In genomic region chr2:157559858-157560257, GRCm38 (mm10) we compare ENCODE assay signal across 8 mouse cellular contexts. TPM values are rescaled to one million over a fixed set of nuclear protein-coding genes. Genes with fewer than 3 reads are reported as not detected.
DNase-seq lines count a peak whose midpoint lies in the region; ATAC-seq and TF ChIP-seq lines count a peak whose summit lies in the region.

Gene Nnat (plus strand): TSS chr2:157560078.

- H3K36me3 ChIP-seq in forebrain, embryonic 13.5 days (ENCODE audit: poor library complexity, severe bottlenecking) = peaks cover 80% of the 10 kb centered on the region
- peaks cover 81% of the 10 kb centered on the region for H3K36me3 ChIP-seq in midbrain, embryonic 10.5 days

- peak; percentile 67 for ATAC-seq in forebrain, embryonic 13.5 days

- peak within 1 kb of the TSS; percentile 83 for H3K4me2 ChIP-seq in forebrain, embryonic 13.5 days

- H3K27me3 ChIP-seq in forebrain, embryonic 13.5 days = no peaks in the 10 kb centered on the region
- H3K27me3 ChIP-seq in midbrain, embryonic 10.5 days (ENCODE audit: low read depth, poor library complexity, severe bottlenecking) = peaks cover 30% of the 10 kb centered on the region

- no peak for TF ChIP-seq POLR2A in lung, adult 2 months (IDR thresholded peaks at IDR 0.05; ENCODE audit: borderline replicate concordance, extremely low read depth, low read depth, low read length)

- no peak for DNase-seq in lung, adult 2 months
- DNase-seq in lung, postnatal 25 days (ENCODE audit: low spot score) = no peak
- peak; percentile 65 for DNase-seq in brain, adult 2 months (ENCODE audit: low read depth, low spot score)
- peak; percentile 76 to 82 for DNase-seq in layer of hippocampus, postnatal 14 days (ENCODE audit: low spot score in 2 of 2)
- DNase-seq in midbrain, embryonic 10.5 days (ENCODE audit: low spot score) = peak; percentile 86
- peak; percentile 59 for DNase-seq in testis, postnatal 10 days (ENCODE audit: low spot score)
- DNase-seq in spleen, postnatal 36 days (ENCODE audit: low spot score in 2 of 2) = no peak

- 54% methylated on average over 27 of the region's 27 CpGs for WGBS in lung, adult 2 months
- WGBS in forebrain, embryonic 13.5 days = 42% methylated on average over 22 of the region's 27 CpGs
- WGBS in midbrain, embryonic 10.5 days = 55% methylated on average over 27 of the region's 27 CpGs

- peak within 1 kb of the TSS; percentile 95 for H3K27ac ChIP-seq in forebrain, embryonic 13.5 days
- peak within 1 kb of the TSS; percentile 90 for H3K27ac ChIP-seq in midbrain, embryonic 10.5 days (replicated peaks)

- no peak for TF ChIP-seq CTCF in lung, adult 2 months (IDR thresholded peaks at IDR 0.05; ENCODE audit: insufficient read depth, low read length)

- H3K4me3 ChIP-seq in lung, adult 2 months (replicated peaks; ENCODE audit: extremely low read depth, low read depth, low read length) = peak within 1 kb of the TSS; percentile 30
- peak within 1 kb of the TSS; percentile 58 for H3K4me3 ChIP-seq in forebrain, embryonic 13.5 days
- H3K4me3 ChIP-seq in midbrain, embryonic 10.5 days = peak within 1 kb of the TSS; percentile 68

- H3K9ac ChIP-seq in forebrain, embryonic 13.5 days = peak within 1 kb of the TSS; percentile 98

- peaks cover 8% of the 10 kb centered on the region for H3K4me1 ChIP-seq in lung, adult 2 months (ENCODE audit: control insufficient read depth, insufficient read depth, low read length)
- peaks cover 41% of the 10 kb centered on the region for H3K4me1 ChIP-seq in forebrain, embryonic 13.5 days
- H3K4me1 ChIP-seq in midbrain, embryonic 10.5 days = peaks cover 73% of the 10 kb centered on the region

- peaks cover 38% of the 10 kb centered on the region for H3K9me3 ChIP-seq in forebrain, embryonic 13.5 days (replicated peaks)
- peaks cover 44% of the 10 kb centered on the region for H3K9me3 ChIP-seq in midbrain, embryonic 10.5 days (replicated peaks)

RNA-seq across cellular contexts. Expression of gene Nnat, which starts in this region (rescaled TPM):
- 25.3 and 56.8 TPM in 2 replicates for polyA plus RNA-seq in lung, adult 2 months (2012; rRNA removed)
- polyA plus RNA-seq in forebrain, embryonic 13.5 days (2015; fragmentation: Nextera tagmentation; extraction: Ambion mirVana) = 6,508 and 7,407 TPM in 2 replicates
- 1,000 to 10,000 TPM; 1,202 to 1,260 TPM for total RNA-seq in layer of hippocampus, postnatal 14 days (2021)
- 1,354 and 2,071 TPM in 2 replicates for polyA plus RNA-seq in midbrain, embryonic 10.5 days (2016; fragmentation: Nextera tagmentation; extraction: Ambion mirVana)

Comparison
In these comparisons a context has a peak if more than half of its experiments do, and no peak if none do; other contexts are left out.
1. RNA of gene Nnat (polyA plus RNA-seq): 6,508 to 7,407 TPM in forebrain, embryonic 13.5 days and 1,354 to 2,071 TPM in midbrain, embryonic 10.5 days; 25.3 to 56.8 TPM in lung, adult 2 months; every median in the first group is over 10 times any median in the second.
2. DNase-seq: peak in brain, adult 2 months (single experiment), layer of hippocampus, postnatal 14 days (2 of 2), midbrain, embryonic 10.5 days (single experiment) and testis, postnatal 10 days (single experiment); none in lung, adult 2 months (single experiment), lung, postnatal 25 days (single experiment) and spleen, postnatal 36 days (0 of 2).
3. Peak in every context shown above with its lines, with median percentiles within 50 percentile points of each other: H3K4me3 ChIP-seq.